In the genomic region with DNA sequence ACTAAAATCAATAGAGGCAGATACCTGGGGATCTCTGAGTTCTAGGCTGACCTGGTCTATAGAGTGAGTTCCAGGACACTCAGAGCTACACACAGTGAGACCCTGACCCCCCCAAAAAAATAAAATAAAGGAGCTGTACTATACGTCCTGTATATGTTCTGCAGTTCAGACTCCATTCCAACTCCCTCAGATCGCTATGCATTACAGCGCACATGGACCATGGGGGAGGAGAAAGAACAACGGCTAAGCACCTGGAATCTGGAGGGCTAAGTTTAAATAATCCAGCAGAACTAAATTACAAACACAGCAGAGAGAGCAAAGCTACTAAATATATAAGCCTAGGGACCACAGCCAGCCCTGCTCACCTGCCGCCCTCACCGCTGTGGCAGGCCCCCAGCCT, we compare ENCODE assay signal across 19 mouse cellular contexts. TPM values are rescaled to one million over a fixed set of nuclear protein-coding genes. Genes with fewer than 3 reads are reported as not detected.
DNase-seq lines count a peak whose midpoint lies in the region; ATAC-seq and TF ChIP-seq lines count a peak whose summit lies in the region.
"Had no signal": no experiment of that assay in that cellular context is flagged by ENCODE, and none has a peak within 500 bp of the region (broad histone marks: within the 10 kb centered on the region; RNA-seq: fewer than 3 reads in every experiment).

No protein-coding gene starts in this region.

- peak overlapping the region; percentile 38 for H3K4me2 ChIP-seq in heart, embryonic 11.5 days
- no peak overlapping the region for H3K4me2 ChIP-seq in kidney, embryonic 16.5 days (replicated peaks; ENCODE audit: low read depth, low read length)
- H3K4me2 ChIP-seq in liver, embryonic 15.5 days: no peak overlapping the region
- no peak overlapping the region for H3K4me2 ChIP-seq in forebrain, embryonic 15.5 days (replicated peaks)
- H3K4me2 ChIP-seq: embryonic facial prominence, embryonic 12.5 days; forebrain, embryonic 12.5 days; midbrain, embryonic 12.5 days had no signal

- no peak for ATAC-seq in heart, embryonic 11.5 days (replicated peaks; ENCODE audit: insufficient number of reproducible peaks, low FRiP score, low TSS enrichment)
- ATAC-seq in kidney, embryonic 16.5 days (ENCODE audit: low FRiP score, low TSS enrichment): no peak
- ATAC-seq in liver, embryonic 15.5 days (ENCODE audit: insufficient read depth): no peak
- ATAC-seq in forebrain, embryonic 15.5 days (replicated peaks): no peak
- ATAC-seq: activated CD4-positive, CD25-positive, alpha-beta regulatory T cell, adult 4 months; inflammation-experienced regulatory T-cells, adult 6 months had no signal

- TF ChIP-seq CTCF in bone marrow macrophage, adult 2 months (IDR thresholded peaks at IDR 0.05; ENCODE audit: low read depth, low read length): no peak

- H3K27ac ChIP-seq in heart, embryonic 11.5 days (ENCODE audit: low read depth, low read length): peak overlapping the region; percentile 84
- peak overlapping the region; percentile 52; the same call in 1 of the 2 replicates for H3K27ac ChIP-seq in kidney, embryonic 16.5 days (ENCODE audit: low read length)
- peak overlapping the region; percentile 6; the same call in 1 of the 2 replicates for H3K27ac ChIP-seq in bone marrow macrophage, adult 2 months (ENCODE audit: insufficient read depth, low read depth, low read length)
- peak overlapping the region; percentile 68 for H3K27ac ChIP-seq in liver, embryonic 15.5 days (replicated peaks)
- H3K27ac ChIP-seq in forebrain, embryonic 15.5 days (replicated peaks): no peak overlapping the region
- H3K27ac ChIP-seq: embryonic facial prominence, embryonic 12.5 days; forebrain, embryonic 12.5 days; midbrain, embryonic 12.5 days had no signal

- intact Hi-C loops in heart, postnatal 25 days (cut with DNase I): loop anchor here (2.0 kb wide), 1 partner anchor 14 kb away; no protein-coding TSS in a partner anchor

- TF ChIP-seq POLR2A in bone marrow macrophage, adult 2 months (IDR thresholded peaks at IDR 0.05; ENCODE audit: borderline replicate concordance, low read depth, low read length): no peak

- no peak for DNase-seq in heart, postnatal 25 days (ENCODE audit: low spot score)
- no peak for DNase-seq in kidney, adult 8-10 months
- no peak for DNase-seq in ovary, adult 18-20 months (ENCODE audit: low spot score)
- DNase-seq: cerebellum, postnatal 10 days; gastrocnemius, postnatal 14 days; layer of hippocampus, adult 9-11 months; left cerebral cortex, postnatal 4 days; right cerebral cortex, postnatal 14 days; thymus, postnatal 36 days had no signal

- no peaks in the 10 kb centered on the region for H3K27me3 ChIP-seq in heart, embryonic 11.5 days (ENCODE audit: control insufficient read depth, insufficient read depth, low read length)
- no peaks in the 10 kb centered on the region for H3K27me3 ChIP-seq in kidney, embryonic 16.5 days (ENCODE audit: insufficient read depth, low read length)
- H3K27me3 ChIP-seq in liver, embryonic 15.5 days: no peaks in the 10 kb centered on the region
- H3K27me3 ChIP-seq in forebrain, embryonic 15.5 days: no peaks in the 10 kb centered on the region
- H3K27me3 ChIP-seq: embryonic facial prominence, embryonic 12.5 days had no signal

- 69% methylated on average over 6 of the region's 6 CpGs for WGBS in heart, embryonic 11.5 days (ENCODE audit: insufficient replicate concordance)
- 74% methylated on average over 6 of the region's 6 CpGs for WGBS in kidney, embryonic 16.5 days
- WGBS in liver, embryonic 15.5 days (ENCODE audit: insufficient replicate concordance): 77% methylated on average over 6 of the region's 6 CpGs
- 88% methylated on average over 6 of the region's 6 CpGs for WGBS in forebrain, embryonic 15.5 days

- no peak overlapping the region for H3K4me3 ChIP-seq in heart, embryonic 11.5 days (ENCODE audit: low read depth, low read length)
- H3K4me3 ChIP-seq in kidney, embryonic 16.5 days (ENCODE audit: low read length): no peak overlapping the region
- no peak overlapping the region for H3K4me3 ChIP-seq in bone marrow macrophage, adult 2 months (ENCODE audit: insufficient read depth, low read length)
- H3K4me3 ChIP-seq in liver, embryonic 15.5 days (replicated peaks): no peak overlapping the region
- H3K4me3 ChIP-seq in forebrain, embryonic 15.5 days: no peak overlapping the region
- H3K4me3 ChIP-seq: embryonic facial prominence, embryonic 12.5 days; forebrain, embryonic 12.5 days; midbrain, embryonic 12.5 days had no signal

- H3K9ac ChIP-seq in heart, embryonic 11.5 days (ENCODE audit: low read depth, low read length): peak overlapping the region; percentile 46; the same call in 1 of the 2 replicates
- H3K9ac ChIP-seq in kidney, embryonic 16.5 days (replicated peaks; ENCODE audit: low read length): 0 out of 2 replicates have a peak overlapping the region, but pooled peaks have one; percentile 12
- no peak overlapping the region for H3K9ac ChIP-seq in liver, embryonic 15.5 days
- no peak overlapping the region for H3K9ac ChIP-seq in forebrain, embryonic 15.5 days (replicated peaks)
- H3K9ac ChIP-seq: embryonic facial prominence, embryonic 12.5 days; forebrain, embryonic 12.5 days; midbrain, embryonic 12.5 days had no signal

- no peaks in the 10 kb centered on the region for H3K9me3 ChIP-seq in heart, embryonic 11.5 days (replicated peaks; ENCODE audit: control insufficient read depth, low read length)
- no peaks in the 10 kb centered on the region for H3K9me3 ChIP-seq in kidney, embryonic 16.5 days (ENCODE audit: low read length)
- no peaks in the 10 kb centered on the region for H3K9me3 ChIP-seq in liver, embryonic 15.5 days (replicated peaks)
- no peaks in the 10 kb centered on the region for H3K9me3 ChIP-seq in forebrain, embryonic 15.5 days
- H3K9me3 ChIP-seq: embryonic facial prominence, embryonic 12.5 days; forebrain, embryonic 12.5 days; midbrain, embryonic 12.5 days had no signal

- no peaks in the 10 kb centered on the region for H3K36me3 ChIP-seq in heart, embryonic 11.5 days (ENCODE audit: control insufficient read depth, insufficient read depth, low read length)
- H3K36me3 ChIP-seq in kidney, embryonic 16.5 days (ENCODE audit: insufficient read depth, low read length): no peaks in the 10 kb centered on the region
- H3K36me3 ChIP-seq in liver, embryonic 15.5 days (replicated peaks): peaks cover 17% of the 10 kb centered on the region
- no peaks in the 10 kb centered on the region for H3K36me3 ChIP-seq in forebrain, embryonic 15.5 days
- H3K36me3 ChIP-seq: embryonic facial prominence, embryonic 12.5 days; forebrain, embryonic 12.5 days; midbrain, embryonic 12.5 days had no signal

- peaks cover 39% of the 10 kb centered on the region for H3K4me1 ChIP-seq in heart, embryonic 11.5 days (ENCODE audit: control insufficient read depth, insufficient read depth, low read length)
- peaks cover 42% of the 10 kb centered on the region for H3K4me1 ChIP-seq in kidney, embryonic 16.5 days (ENCODE audit: insufficient read depth, low read length)
- peaks cover 23% of the 10 kb centered on the region for H3K4me1 ChIP-seq in bone marrow macrophage, adult 2 months (ENCODE audit: control insufficient read depth, insufficient read depth, low read length)
- peaks cover 52% of the 10 kb centered on the region for H3K4me1 ChIP-seq in liver, embryonic 15.5 days (replicated peaks)
- peaks cover 20% of the 10 kb centered on the region for H3K4me1 ChIP-seq in forebrain, embryonic 15.5 days

RNA-seq across cellular contexts. Expression of a gene that starts 48.0 kb away (rescaled TPM):
- polyA plus RNA-seq in heart, embryonic 11.5 days (2014; fragmentation: Nextera tagmentation; extraction: Ambion mirVana): 15.4 and 19.3 TPM in 2 replicates
- 10 to 100 TPM in 1 of 2 experiments, 1 to 10 TPM in 1; 8.9 to 11.1 TPM for total RNA-seq in heart, postnatal 25 days (2021)
- polyA plus RNA-seq in kidney, embryonic 16.5 days (2015; fragmentation: Nextera tagmentation; extraction: Ambion mirVana): 50.6 and 52.9 TPM in 2 replicates
- polyA plus RNA-seq in bone marrow macrophage, adult 2 months (2012; ENCODE audit: insufficient read depth, insufficient read length, missing spikeins): 24.6 and 25.2 TPM in 2 replicates
- polyA plus RNA-seq in liver, embryonic 15.5 days (2015; fragmentation: Nextera tagmentation; extraction: Ambion mirVana): 12.9 and 13.1 TPM in 2 replicates
- polyA plus RNA-seq in forebrain, embryonic 15.5 days (2015; fragmentation: Nextera tagmentation; extraction: Ambion mirVana): 19.5 and 23.3 TPM in 2 replicates

RNA-seq across cellular contexts. Expression of a gene that starts 50.6 kb away (rescaled TPM):
- 2.1 and 2.3 TPM in 2 replicates for polyA plus RNA-seq in heart, embryonic 11.5 days (2014; fragmentation: Nextera tagmentation; extraction: Ambion mirVana)
- 1 to 10 TPM; 3.5 to 4.1 TPM for total RNA-seq in heart, postnatal 25 days (2021)
- 14.8 and 15.7 TPM in 2 replicates for polyA plus RNA-seq in kidney, embryonic 16.5 days (2015; fragmentation: Nextera tagmentation; extraction: Ambion mirVana)
- 74.2 and 78.0 TPM in 2 replicates for polyA plus RNA-seq in bone marrow macrophage, adult 2 months (2012; ENCODE audit: insufficient read depth, insufficient read length, missing spikeins)
- polyA plus RNA-seq in liver, embryonic 15.5 days (2015; fragmentation: Nextera tagmentation; extraction: Ambion mirVana): 7.1 and 7.9 TPM in 2 replicates
- polyA plus RNA-seq in forebrain, embryonic 15.5 days (2015; fragmentation: Nextera tagmentation; extraction: Ambion mirVana): 1.2 and 1.7 TPM in 2 replicates

RNA-seq across cellular contexts. Expression of a gene that starts 55.8 kb away (rescaled TPM):
- polyA plus RNA-seq in heart, embryonic 11.5 days (2014; fragmentation: Nextera tagmentation; extraction: Ambion mirVana): 54.8 and 59.4 TPM in 2 replicates
- total RNA-seq in heart, postnatal 25 days (2021): 10 to 100 TPM; 63.5 to 64.1 TPM
- 82.9 and 85.3 TPM in 2 replicates for polyA plus RNA-seq in kidney, embryonic 16.5 days (2015; fragmentation: Nextera tagmentation; extraction: Ambion mirVana)
- polyA plus RNA-seq in bone marrow macrophage, adult 2 months (2012; ENCODE audit: insufficient read depth, insufficient read length, missing spikeins): 46.7 and 48.3 TPM in 2 replicates
- polyA plus RNA-seq in liver, embryonic 15.5 days (2015; fragmentation: Nextera tagmentation; extraction: Ambion mirVana): 21.1 and 24.4 TPM in 2 replicates
- polyA plus RNA-seq in forebrain, embryonic 15.5 days (2015; fragmentation: Nextera tagmentation; extraction: Ambion mirVana): 66.9 and 67.9 TPM in 2 replicates

Comparison
In these comparisons a context has a peak if more than half of its experiments do, and no peak if none do; other contexts are left out.
1. H3K9ac ChIP-seq: peak in heart, embryonic 11.5 days (single experiment) and kidney, embryonic 16.5 days (single experiment); none in liver, embryonic 15.5 days (single experiment) and forebrain, embryonic 15.5 days (single experiment).